Mouse (Mus musculus) C2C12 (cell line): ENCODE measurements around the gene Capns1. TPM values are rescaled to one million over a fixed set of nuclear protein-coding genes. Genes with fewer than 3 reads are reported as not detected.
"Not testable (repeated sequence)": the region's sequence is repeated elsewhere in the genome, so short reads cannot be mapped to it uniquely, and the experiment has no call there.

Source experiments
- H3K27me3 ChIP-seq: one replicate; pipeline ENCODE4 v1.6.1; 2011; ENCODE audit not compliant: control insufficient read depth, insufficient read depth, insufficient read length
- H3K36me3 ChIP-seq: one replicate; pipeline ENCODE4 v1.6.1; 2011; ENCODE audit not compliant: control insufficient read depth, insufficient read depth
- H3K4me3 ChIP-seq: one replicate; pipeline ENCODE4 v1.5.1; 2011; ENCODE audit warnings: mild to moderate bottlenecking, control low read depth; ENCODE audit not compliant: poor library complexity, insufficient read depth, severe bottlenecking
- H3K79me2 ChIP-seq: one replicate; pipeline ENCODE4 v1.6.1; 2011; ENCODE audit not compliant: control insufficient read depth, insufficient read depth
- H3K79me3 ChIP-seq: one replicate; pipeline ENCODE4 v1.6.1; 2011; ENCODE audit warnings: low read depth, control low read depth
- H3ac ChIP-seq: one replicate; pipeline ENCODE3; 2011; ENCODE audit warnings: low read depth; ENCODE audit not compliant: control insufficient read depth, insufficient read length
- CEBPB ChIP-seq: IDR thresholded peaks from one replicate; pipeline ENCODE4 v1.6.1; 2011; ENCODE audit warnings: low read depth, mild to moderate bottlenecking, control low read depth, moderate library complexity
- CTCF ChIP-seq: IDR thresholded peaks from one replicate; pipeline ENCODE4 v1.5.1; 2011; ENCODE audit not compliant: control insufficient read depth, insufficient read depth, insufficient read length
- FOSL1 ChIP-seq: IDR thresholded peaks from one replicate; pipeline ENCODE4 v1.8.0; 2011; ENCODE audit warnings: mild to moderate bottlenecking, low read length; ENCODE audit not compliant: poor library complexity, insufficient read depth, severe bottlenecking
- MAX ChIP-seq: IDR thresholded peaks from one replicate; pipeline ENCODE4 v1.6.1; 2011; ENCODE audit warnings: mild to moderate bottlenecking, control low read depth
- MYOD1 ChIP-seq: IDR thresholded peaks from one replicate; pipeline ENCODE4 v1.6.1; 2011; ENCODE audit warnings: low read depth; ENCODE audit not compliant: control insufficient read depth, insufficient read length
- MYOG ChIP-seq: IDR thresholded peaks from one replicate; pipeline ENCODE4 v1.6.1; 2011; ENCODE audit not compliant: control insufficient read depth, insufficient read length; ENCODE audit errors: extremely low read depth
- USF1 ChIP-seq: IDR thresholded peaks from one replicate; pipeline ENCODE4 v1.6.1; 2011; ENCODE audit warnings: low read depth, mild to moderate bottlenecking, control low read depth, moderate library complexity
- long read RNA-seq, 2 experiments: library from polyadenylated mRNA; unstranded; transcript quantifications; one replicate each; pipeline ENCODE4 v2.0.0; 2019 to 2020
- polyA plus RNA-seq: library from polyadenylated mRNA; unstranded; fragments of >200 nt; fragmentation: generic; extraction: Trizol; gene quantifications from one replicate; pipeline ENCODE4 v1.2.1, GENCODE M21; 2012; ENCODE audit warnings: missing spikeins

Gene Capns1
- polyA plus RNA-seq, result 588 TPM
- long read RNA-seq, experiment 1, transcript Capns1-207 (3 exons, 600 nt), result major isoform, 7 of 52 reads
- long read RNA-seq, experiment 1, partial matches to known transcripts, result 14 of 52 reads
- long read RNA-seq, experiment 1, other reads (novel, unspliced or antisense), result 26 of 52 reads
- long read RNA-seq, experiment 2, partial matches to known transcripts, result 2 of 7 reads
- long read RNA-seq, experiment 2, other reads (novel, unspliced or antisense), result 1 of 7 reads

GRCm38 (mm10) chr7:30198481-30198971, at the start of gene Capns1:
Capns1 (minus strand) TSS chr7:30198811.
- peaks cover 14% of the 10 kb centered on the region for H3K79me2 ChIP-seq
- H3K36me3 ChIP-seq, result no peaks in the 10 kb centered on the region
- peak; percentile 70 for TF ChIP-seq CTCF
- TF ChIP-seq FOSL1, result no peak
- peak; percentile 88 for TF ChIP-seq MYOD1
- TF ChIP-seq USF1, result no peak
- no peak for TF ChIP-seq MYOG
- no peak for TF ChIP-seq MAX
- TF ChIP-seq CEBPB, result no peak
- H3ac ChIP-seq, result no peak within 1 kb of the TSS
- peaks cover 5% of the 10 kb centered on the region for H3K79me3 ChIP-seq
- H3K4me3 ChIP-seq, result no peak within 1 kb of the TSS
- no peaks in the 10 kb centered on the region for H3K27me3 ChIP-seq

- H3K27me3 ChIP-seq, H3ac ChIP-seq, H3K36me3 ChIP-seq, H3K79me2 ChIP-seq, H3K4me3 ChIP-seq, H3K79me3 ChIP-seq: not testable (repeated sequence)
These were observed 38.8 kb upstream of the Capns1 start for GRCm38 (mm10) chr7:30237374-30237773.

GRCm38 (mm10) chr7:30235625-30236024, 37.0 kb upstream of the Capns1 start, which contains the start of gene Ovol3:
Ovol3 (minus strand) TSS chr7:30235725.
- Histone ChIP-seq H3K4me3 (no peak within 1 kb of the TSS), H3ac (no peak within 1 kb of the TSS), H3K36me3 (peaks cover 9% of the 10 kb centered on the region), H3K27me3 (no peaks in the 10 kb centered on the region), H3K79me2 (peaks cover 7% of the 10 kb centered on the region), H3K79me3 (peaks cover 5% of the 10 kb centered on the region)
- no peak for TF ChIP-seq CTCF

GRCm38 (mm10) chr7:30235091-30235490, 36.5 kb upstream of the Capns1 start:
- H3K4me3 ChIP-seq, result no peak overlapping the region
- H3K27me3 ChIP-seq, result no peaks in the 10 kb centered on the region
- no peak overlapping the region for H3ac ChIP-seq
- peaks cover 6% of the 10 kb centered on the region for H3K79me3 ChIP-seq
- TF ChIP-seq USF1 (no peak), MYOD1 (no peak), CEBPB (no peak)
- peaks cover 9% of the 10 kb centered on the region for H3K36me3 ChIP-seq
- H3K79me2 ChIP-seq, result peaks cover 12% of the 10 kb centered on the region

- Histone ChIP-seq H3K79me2 (peaks cover 13% of the 10 kb centered on the region), H3K4me3 (no peak overlapping the region), H3K36me3 (peaks cover 9% of the 10 kb centered on the region), H3K27me3 (no peaks in the 10 kb centered on the region), H3K79me3 (peaks cover 6% of the 10 kb centered on the region), H3ac (no peak overlapping the region)
- no peak for TF ChIP-seq CEBPB
- no peak for TF ChIP-seq MYOG
- no peak for TF ChIP-seq MAX
- no peak for TF ChIP-seq USF1
- TF ChIP-seq CTCF, result no peak
- no peak for TF ChIP-seq MYOD1
- TF ChIP-seq FOSL1, result no peak
These were observed 35.8 kb upstream of the Capns1 start for GRCm38 (mm10) chr7:30234276-30234858.

GRCm38 (mm10) chr7:30233387-30233786, 34.8 kb upstream of the Capns1 start:
- Histone ChIP-seq H3K4me3 (no peak overlapping the region), H3K79me3 (peaks cover 6% of the 10 kb centered on the region)

More at GRCm38 (mm10) chr7:30233387-30233786, 34.8 kb upstream of the Capns1 start:
- Histone ChIP-seq H3ac (no peak overlapping the region), H3K27me3 (no peaks in the 10 kb centered on the region), H3K36me3 (peaks cover 9% of the 10 kb centered on the region), H3K79me2 (peaks cover 13% of the 10 kb centered on the region)
- TF ChIP-seq MYOD1 (no peak), FOSL1 (no peak)
